Mouse (Mus musculus): ENCODE results near the gene Tmem232. TPM values are rescaled to one million over a fixed set of nuclear protein-coding genes. Genes with fewer than 3 reads are reported as not detected.
A peak's percentile ranks its signal among the peaks of the same experiment; 100 is the strongest.
"Not testable (repeated sequence)": the region's sequence is repeated elsewhere in the genome, so short reads cannot be mapped to it uniquely, and the experiment has no call there.

Tmem232 gene
- polyA plus RNA-seq, 1 experiment from 2014 or later = not detected

DNA sequence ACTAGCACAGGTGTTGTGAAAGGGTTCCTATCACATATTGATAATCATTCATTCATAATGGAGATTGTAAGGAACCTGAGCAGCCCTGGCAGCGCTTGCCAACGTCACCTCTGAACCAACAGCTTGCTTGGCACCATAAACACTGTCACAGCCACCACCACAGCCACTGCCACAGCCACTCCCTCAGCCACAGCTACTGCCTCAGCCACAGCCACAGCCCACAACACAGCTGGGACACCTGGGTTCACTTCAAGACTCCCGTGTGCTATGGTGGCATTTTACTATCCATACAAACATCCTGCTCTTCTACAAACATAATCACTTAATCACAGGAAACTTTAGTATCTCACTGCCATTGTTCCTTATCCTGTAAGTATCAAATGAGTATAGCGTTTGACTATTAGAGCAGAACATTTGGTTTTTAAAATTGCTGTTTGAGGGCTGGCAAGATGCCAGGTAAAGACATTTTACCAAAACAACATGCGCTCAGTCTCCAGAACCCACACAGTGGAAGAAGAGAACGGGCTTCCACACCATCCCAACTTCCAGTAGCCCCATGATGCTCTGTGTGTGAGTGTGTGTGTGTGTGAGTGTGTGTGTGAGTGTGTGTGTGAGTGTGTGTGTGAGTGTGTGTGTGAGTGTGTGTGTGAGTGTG, 20.9 kb upstream of the Tmem232 start:
- no peak overlapping the region for H3K9ac ChIP-seq
- 64% methylated on average over 6 of the region's 6 CpGs for whole genome bisulfite sequencing (ENCODE audit: insufficient replicate concordance)
- 0 out of 2 replicates have a peak, but pooled peaks cover 3% of the 10 kb centered on the region for H3K27me3 ChIP-seq
- H3K4me1 ChIP-seq (replicated peaks) = peaks cover 19% of the 10 kb centered on the region
- H3K4me2 ChIP-seq = no peak overlapping the region
- DNase-seq (no peak), ATAC-seq (ENCODE audit: low read depth) (no peak)
- no peaks in the 10 kb centered on the region for H3K9me3 ChIP-seq (replicated peaks)
- H3K36me3 ChIP-seq = no peaks in the 10 kb centered on the region
- no peak overlapping the region for H3K27ac ChIP-seq
- H3K4me3 ChIP-seq (replicated peaks) = no peak overlapping the region

DNA sequence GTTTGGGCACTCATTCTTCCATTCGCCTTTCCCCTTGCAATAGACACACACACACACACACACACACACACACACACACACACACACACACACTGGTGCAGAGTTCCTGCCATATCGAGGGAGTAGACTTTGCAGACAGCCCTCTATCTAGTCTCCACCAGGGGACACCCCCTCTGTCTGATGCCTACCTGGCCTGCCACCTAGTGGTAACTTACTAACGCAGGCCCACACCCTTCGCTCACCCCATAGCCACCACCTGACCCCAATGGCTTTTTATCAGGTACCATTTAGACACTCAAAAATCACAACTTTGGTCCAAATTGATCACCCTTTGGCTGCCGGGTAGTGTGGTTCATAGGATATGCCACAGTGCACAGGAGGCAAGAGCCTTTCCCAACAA, 18.7 kb upstream of the Tmem232 start:
- peak; percentile 49 for ATAC-seq (ENCODE audit: low read depth)
- H3K27ac ChIP-seq = no peak overlapping the region

DNA sequence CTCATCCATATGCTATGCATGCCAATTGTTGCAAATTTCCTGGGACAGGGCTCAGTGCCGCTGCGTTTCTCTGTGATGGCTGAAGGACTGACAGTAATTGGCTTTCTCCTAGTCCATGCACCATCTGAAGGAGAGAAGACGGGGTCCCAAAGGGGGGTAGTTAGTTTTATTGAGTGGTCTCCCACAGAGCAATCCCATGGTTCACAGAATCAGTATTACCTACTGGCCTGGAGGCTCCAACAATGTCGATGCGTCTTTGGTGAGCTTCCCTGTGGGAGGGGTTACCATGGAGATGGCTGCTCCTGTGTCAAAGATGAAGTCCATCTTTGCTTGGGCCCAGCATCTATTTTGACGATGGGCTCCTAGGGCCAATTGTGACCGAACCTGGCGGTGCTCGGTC, 18.2 kb upstream of the Tmem232 start:
- Histone ChIP-seq H3K27ac (no peak overlapping the region), H3K36me3 (no peaks in the 10 kb centered on the region), H3K4me1 (replicated peaks) (peaks cover 23% of the 10 kb centered on the region), H3K9ac (no peak overlapping the region), H3K27me3 (no peaks in the 10 kb centered on the region), H3K9me3 (replicated peaks) (no peaks in the 10 kb centered on the region), H3K4me3 (replicated peaks) (no peak overlapping the region), H3K4me2 (no peak overlapping the region)
- WGBS (ENCODE audit: insufficient replicate concordance) = 59% methylated on average over 9 of the region's 9 CpGs
- DNase-seq (no peak), ATAC-seq (ENCODE audit: low read depth) (no peak)

More for the DNA sequence above, 18.7 kb upstream of the Tmem232 start:
- peaks cover 23% of the 10 kb centered on the region for H3K4me1 ChIP-seq (replicated peaks)
- 27% methylated on average over 5 of the region's 5 CpGs for WGBS (ENCODE audit: insufficient replicate concordance)
- H3K27me3 ChIP-seq = 0 out of 2 replicates have a peak, but pooled peaks cover 3% of the 10 kb centered on the region
- no peak overlapping the region for H3K4me3 ChIP-seq (replicated peaks)
- H3K4me2 ChIP-seq = no peak overlapping the region
- H3K9me3 ChIP-seq (replicated peaks) = no peaks in the 10 kb centered on the region
- H3K9ac ChIP-seq = no peak overlapping the region
- peak; percentile 26 for DNase-seq
- no peaks in the 10 kb centered on the region for H3K36me3 ChIP-seq

DNA sequence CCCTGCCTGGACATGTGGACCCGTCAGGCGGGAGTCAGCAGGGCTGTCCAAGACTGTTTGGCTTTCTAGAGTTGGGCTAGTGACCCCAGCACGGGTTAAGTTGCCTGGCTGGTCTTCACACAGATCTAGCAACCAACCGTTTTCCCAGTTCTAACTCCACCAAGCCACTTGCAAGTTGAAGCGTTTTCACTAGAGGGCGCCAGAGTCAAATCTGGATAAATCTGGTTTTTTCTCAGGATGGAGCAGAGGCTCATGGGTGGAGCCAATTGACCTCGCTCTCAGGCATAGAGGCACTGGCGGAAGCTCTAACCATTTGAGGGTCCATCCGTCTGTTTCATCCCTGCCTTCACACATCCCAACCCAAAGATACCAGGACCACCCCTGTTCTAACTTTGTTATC, 17.6 kb upstream of the Tmem232 start:
- Histone ChIP-seq H3K36me3 (no peaks in the 10 kb centered on the region), H3K9me3 (replicated peaks) (no peaks in the 10 kb centered on the region), H3K9ac (no peak overlapping the region), H3K27ac (no peak overlapping the region), H3K4me3 (replicated peaks) (no peak overlapping the region), H3K4me1 (replicated peaks) (peaks cover 23% of the 10 kb centered on the region), H3K27me3 (no peaks in the 10 kb centered on the region), H3K4me2 (no peak overlapping the region)
- 29% methylated on average over 9 of the region's 9 CpGs for WGBS (ENCODE audit: insufficient replicate concordance)
- ATAC-seq (ENCODE audit: low read depth) (no peak), DNase-seq (peak; percentile 52)

DNA sequence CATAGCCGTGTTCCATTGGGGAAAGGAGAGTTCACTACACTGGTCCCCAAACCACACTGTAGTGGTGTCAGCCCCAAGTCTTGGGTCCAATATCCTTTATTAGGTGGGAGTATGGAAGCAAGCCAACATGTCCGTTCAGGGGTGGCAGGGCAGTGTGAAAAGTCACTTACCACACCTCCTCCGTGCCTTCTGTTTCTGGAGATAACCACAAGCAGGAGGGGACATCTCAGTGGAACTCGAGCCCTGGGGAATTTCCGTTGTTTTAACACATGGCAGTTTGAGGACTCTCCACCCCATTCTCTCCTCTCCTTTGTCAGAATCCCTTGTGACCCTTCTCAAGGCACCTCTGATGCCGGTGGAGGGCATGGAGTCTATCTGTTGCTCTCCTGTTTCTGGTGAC, 16.6 kb upstream of the Tmem232 start:
- no peaks in the 10 kb centered on the region for H3K27me3 ChIP-seq
- ATAC-seq (ENCODE audit: low read depth) (peak; percentile 88), DNase-seq (peak; percentile 46)
- no peaks in the 10 kb centered on the region for H3K36me3 ChIP-seq
- H3K4me1 ChIP-seq (replicated peaks) = peaks cover 23% of the 10 kb centered on the region
- peak overlapping the region; percentile 51 for H3K27ac ChIP-seq
- peak overlapping the region; percentile 56 for H3K4me2 ChIP-seq
- no peak overlapping the region for H3K4me3 ChIP-seq (replicated peaks)
- peak overlapping the region; percentile 26; the same call in 1 of the 2 replicates for H3K9ac ChIP-seq
- 13% methylated on average over 6 of the region's 6 CpGs for WGBS (ENCODE audit: insufficient replicate concordance)
- H3K9me3 ChIP-seq (replicated peaks) = no peaks in the 10 kb centered on the region

DNA sequence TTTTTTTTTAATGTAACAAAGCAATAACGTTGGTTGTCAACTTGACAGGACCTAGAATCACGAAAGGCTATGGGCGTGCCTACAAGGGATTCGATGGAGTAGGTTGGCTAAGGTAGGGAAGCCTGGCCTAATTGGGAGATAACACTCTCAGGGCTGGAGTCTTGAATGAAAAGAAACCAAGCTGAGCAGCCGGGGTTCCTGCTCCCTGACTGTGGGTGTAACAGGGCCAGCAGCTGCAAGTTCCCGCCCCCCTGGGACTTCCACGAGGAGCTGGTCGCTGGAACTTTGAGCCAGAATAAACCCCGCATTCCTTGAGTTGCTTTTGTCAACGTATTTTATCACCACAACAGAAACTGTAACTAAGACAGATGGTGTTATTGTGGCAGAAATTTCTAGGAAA, 16.2 kb upstream of the Tmem232 start:
- Histone ChIP-seq H3K27ac (peak overlapping the region; percentile 51), H3K4me2 (peak overlapping the region; percentile 56), H3K4me3 (replicated peaks) (no peak overlapping the region), H3K4me1 (replicated peaks) (peaks cover 23% of the 10 kb centered on the region), H3K36me3 (no peaks in the 10 kb centered on the region), H3K9me3 (replicated peaks) (no peaks in the 10 kb centered on the region), H3K9ac (peak overlapping the region; percentile 26; the same call in 1 of the 2 replicates), H3K27me3 (no peaks in the 10 kb centered on the region)
- peak; percentile 76 for ATAC-seq (ENCODE audit: low read depth)
- 31% methylated on average over 10 of the region's 10 CpGs for WGBS (ENCODE audit: insufficient replicate concordance)
- no peak for DNase-seq

DNA sequence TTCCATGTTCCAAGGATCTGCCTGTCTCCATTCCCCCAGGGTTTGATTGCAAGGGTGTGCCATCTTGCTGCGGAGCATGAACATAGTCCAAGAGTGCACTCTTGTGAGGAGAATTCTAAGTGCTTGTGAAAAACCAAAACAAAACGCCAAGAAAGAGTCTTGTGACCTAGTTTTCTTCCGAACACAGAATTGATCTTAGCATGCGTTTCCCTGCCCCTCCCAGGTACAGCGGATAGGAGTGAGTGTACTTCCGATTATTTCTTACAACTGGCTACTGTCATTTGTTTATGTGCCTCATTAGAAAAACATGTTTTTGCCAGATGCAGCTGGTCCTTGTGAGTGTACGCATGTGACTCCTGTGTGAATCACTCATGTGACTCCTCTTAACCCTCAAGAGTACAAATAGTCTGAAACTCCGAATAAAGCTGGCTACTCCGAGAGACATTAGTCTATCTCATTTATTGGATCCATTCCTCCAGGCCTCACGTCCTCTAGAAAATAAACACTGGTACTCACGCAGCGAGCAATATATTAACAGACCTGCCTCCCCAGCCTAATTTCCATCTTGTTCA, 11.9 kb upstream of the Tmem232 start:
- H3K4me2 ChIP-seq = no peak overlapping the region
- ATAC-seq (ENCODE audit: low read depth) (no peak), DNase-seq (no peak)
- H3K36me3 ChIP-seq = no peaks in the 10 kb centered on the region
- no peak overlapping the region for H3K4me3 ChIP-seq (replicated peaks)
- no peaks in the 10 kb centered on the region for H3K9me3 ChIP-seq (replicated peaks)
- peaks cover 14% of the 10 kb centered on the region for H3K4me1 ChIP-seq (replicated peaks)
- no peaks in the 10 kb centered on the region for H3K27me3 ChIP-seq
- 78% methylated on average over 12 of the region's 12 CpGs for WGBS (ENCODE audit: insufficient replicate concordance)
- no peak overlapping the region for H3K27ac ChIP-seq
- H3K9ac ChIP-seq = no peak overlapping the region

DNA sequence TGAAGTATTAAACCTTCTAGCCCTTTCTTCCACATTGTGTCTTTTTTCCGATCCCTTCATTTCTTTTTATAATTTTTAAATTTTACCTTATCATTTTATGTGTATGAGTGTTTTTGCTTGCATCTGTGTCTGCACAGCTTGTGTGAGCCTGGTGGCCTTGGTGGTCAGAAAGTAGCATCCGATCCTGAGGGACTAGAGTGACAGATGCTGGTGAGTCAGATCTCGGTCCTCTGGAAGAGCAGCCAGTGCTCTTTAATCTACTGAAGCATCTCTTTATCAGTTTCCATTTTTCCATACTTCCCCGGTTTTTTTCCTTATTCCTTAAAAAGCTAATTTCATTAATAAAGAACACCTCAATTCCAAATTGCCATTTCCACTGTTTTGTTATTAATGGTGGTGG, 9.8 kb upstream of the Tmem232 start:
- DNase-seq (no peak), ATAC-seq (ENCODE audit: low read depth) (no peak)
- Histone ChIP-seq H3K4me2 (no peak overlapping the region), H3K27me3 (no peaks in the 10 kb centered on the region), H3K4me1 (replicated peaks) (no peaks in the 10 kb centered on the region), H3K9me3 (replicated peaks) (no peaks in the 10 kb centered on the region), H3K36me3 (no peaks in the 10 kb centered on the region), H3K9ac (no peak overlapping the region), H3K4me3 (replicated peaks) (no peak overlapping the region), H3K27ac (no peak overlapping the region)
- 71% methylated on average over 4 of the region's 4 CpGs for WGBS (ENCODE audit: insufficient replicate concordance)

DNA sequence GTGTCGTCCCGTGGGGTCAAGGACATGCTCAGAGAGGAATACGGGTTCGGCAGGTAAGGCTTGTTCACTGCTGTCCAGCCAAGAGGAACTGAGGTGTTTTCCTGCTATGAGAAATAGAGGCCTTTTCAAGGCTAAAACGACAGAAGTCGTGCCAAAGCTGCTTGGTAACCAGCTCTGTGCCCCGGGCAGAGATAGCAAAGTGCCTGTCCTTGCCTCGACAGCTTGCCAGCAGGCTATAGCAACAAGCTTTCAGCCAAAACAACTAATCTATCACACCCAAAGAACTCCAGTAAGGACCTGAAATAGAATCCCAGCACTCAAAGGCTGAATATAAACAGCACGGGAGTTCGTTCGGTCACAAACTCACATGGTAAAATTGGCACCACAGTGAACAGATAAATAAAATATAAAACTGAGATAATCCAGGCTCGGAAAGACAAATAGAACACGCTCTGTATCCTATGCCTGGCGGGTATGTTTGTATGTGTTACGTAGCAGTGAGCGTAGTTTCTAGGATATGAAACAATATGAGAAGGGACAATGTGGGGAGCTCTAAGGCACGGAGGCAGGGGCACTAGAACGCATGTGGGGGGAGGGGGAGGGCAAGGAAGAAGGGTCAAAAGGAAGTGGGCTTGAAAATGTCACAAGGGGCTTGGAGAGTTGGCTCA, 8.2 kb upstream of the Tmem232 start:
- Histone ChIP-seq H3K4me1 (replicated peaks) (peaks cover 2% of the 10 kb centered on the region), H3K9me3 (replicated peaks) (no peaks in the 10 kb centered on the region), H3K9ac (no peak overlapping the region), H3K4me3 (replicated peaks) (no peak overlapping the region), H3K36me3 (no peaks in the 10 kb centered on the region), H3K27me3 (no peaks in the 10 kb centered on the region), H3K27ac (no peak overlapping the region), H3K4me2 (no peak overlapping the region)
- ATAC-seq (ENCODE audit: low read depth) (no peak), DNase-seq (no peak)
- whole genome bisulfite sequencing (ENCODE audit: insufficient replicate concordance) = 66% methylated on average over 18 of the region's 18 CpGs

DNA sequence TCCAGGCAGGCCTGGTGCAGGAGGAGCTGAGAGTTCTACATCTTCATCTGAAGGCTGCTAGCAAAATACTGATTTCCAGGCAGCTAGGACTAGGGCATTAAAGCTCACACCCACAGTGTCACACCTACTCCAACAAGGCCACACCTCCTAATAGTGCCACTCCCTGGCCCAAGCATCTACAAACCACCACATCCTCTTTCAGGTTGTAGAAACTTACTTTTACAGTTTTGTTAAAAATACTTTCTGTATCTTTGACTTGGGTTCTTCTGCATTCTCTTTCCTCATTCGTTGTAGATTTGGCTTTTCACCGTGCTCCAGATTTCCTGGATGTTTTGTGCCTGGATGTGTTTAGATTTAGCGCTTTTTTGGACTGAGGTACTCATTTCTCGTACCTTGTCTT, 5.6 kb upstream of the Tmem232 start:
- not testable (repeated sequence) for ATAC-seq (ENCODE audit: low read depth); H3K36me3 ChIP-seq; H3K4me1 ChIP-seq (replicated peaks); H3K27me3 ChIP-seq; DNase-seq; H3K9me3 ChIP-seq (replicated peaks); H3K4me2 ChIP-seq; H3K4me3 ChIP-seq (replicated peaks); H3K27ac ChIP-seq; H3K9ac ChIP-seq
- 76% methylated on average over 4 of the region's 4 CpGs for WGBS (ENCODE audit: insufficient replicate concordance)

DNA sequence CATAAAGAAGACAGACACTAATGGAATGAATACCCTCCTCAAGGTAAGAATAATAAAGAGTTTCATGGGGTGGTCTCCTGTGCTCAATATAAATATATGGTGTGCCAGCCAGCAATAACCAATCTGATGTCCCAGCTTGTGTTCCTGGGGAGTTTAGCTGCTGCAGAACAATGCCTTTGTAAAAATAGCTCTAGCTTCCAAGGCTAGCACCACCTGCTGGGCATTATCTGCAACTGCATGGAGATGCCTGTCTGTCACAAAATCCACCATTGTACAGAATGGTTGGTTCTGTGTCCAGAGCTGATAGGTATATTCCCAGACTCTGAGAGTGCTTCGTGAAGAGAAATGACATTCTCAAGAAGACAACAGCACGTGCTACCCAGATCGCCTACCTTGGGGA, 4.4 kb downstream of the Tmem232 start:
- Histone ChIP-seq H3K9ac (no peak overlapping the region), H3K9me3 (replicated peaks) (no peaks in the 10 kb centered on the region), H3K36me3 (no peaks in the 10 kb centered on the region), H3K4me3 (replicated peaks) (no peak overlapping the region), H3K4me2 (no peak overlapping the region), H3K4me1 (replicated peaks) (no peaks in the 10 kb centered on the region), H3K27me3 (peaks cover 17% of the 10 kb centered on the region), H3K27ac (no peak overlapping the region)
- DNase-seq = peak; percentile 15
- WGBS (ENCODE audit: insufficient replicate concordance) = 13% methylated on average over 3 of the region's 3 CpGs
- no peak for ATAC-seq (ENCODE audit: low read depth)

DNA sequence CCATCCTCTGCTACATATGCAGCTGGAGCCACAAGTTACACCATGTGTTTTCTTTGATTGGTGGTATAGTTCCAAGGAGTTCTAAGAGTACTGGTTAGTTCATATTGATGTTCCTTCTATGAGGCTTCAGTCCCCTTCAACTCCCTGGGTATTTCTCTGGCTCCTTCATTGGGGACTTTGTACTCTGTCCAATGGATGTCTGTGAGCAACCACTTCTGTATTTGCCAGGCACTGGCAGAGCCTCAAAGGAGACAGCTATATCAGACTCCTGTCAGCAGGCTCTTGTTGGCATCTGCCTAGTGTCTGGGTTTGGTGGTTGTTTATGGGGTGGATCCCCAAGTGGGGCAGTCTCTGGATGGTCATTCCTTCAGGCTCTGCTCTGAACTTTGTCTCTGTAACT, 8.2 kb downstream of the Tmem232 start:
- not testable (repeated sequence) for ATAC-seq (ENCODE audit: low read depth); H3K4me2 ChIP-seq

More for the DNA sequence above, 8.2 kb downstream of the Tmem232 start:
- H3K4me3 ChIP-seq (replicated peaks); H3K9ac ChIP-seq; H3K27ac ChIP-seq; DNase-seq; H3K4me1 ChIP-seq (replicated peaks); H3K36me3 ChIP-seq; H3K27me3 ChIP-seq; H3K9me3 ChIP-seq (replicated peaks): not testable (repeated sequence)

Data from liver, embryonic 13.5 days (tissue).